Mouse (Mus musculus): ENCODE measurements around the gene Slitrk3. TPM values are rescaled to one million over a fixed set of nuclear protein-coding genes. Genes with fewer than 3 reads are reported as not detected.
"Not testable (repeated sequence)": the region's sequence is repeated elsewhere in the genome, so short reads cannot be mapped to it uniquely, and the experiment has no call there.

Gene Slitrk3
- 1.3 and 2.1 TPM in 2 replicates for polyA plus RNA-seq (2015; fragmentation: Nextera tagmentation; extraction: Ambion mirVana)

- no peak for TF ChIP-seq CTCF (IDR thresholded peaks at IDR 0.05; ENCODE audit: low read depth)
- TF ChIP-seq EP300 (optimal IDR thresholded peaks at IDR 0.05) = no peak
- Histone ChIP-seq H3K27me3 (ENCODE audit: control insufficient read depth, insufficient read depth, low read length) (no peaks in the 10 kb centered on the region), H3K4me3 (ENCODE audit: low read depth, low read length) (peak within 1 kb of the TSS; percentile 51), H3K9me3 (ENCODE audit: control insufficient read depth, low read length) (no peaks in the 10 kb centered on the region), H3K4me2 (replicated peaks; ENCODE audit: low read depth) (peak within 1 kb of the TSS; percentile 71), H3K36me3 (ENCODE audit: control insufficient read depth, insufficient read depth, low read length) (no peaks in the 10 kb centered on the region), H3K27ac (replicated peaks) (no peak within 1 kb of the TSS), H3K4me1 (replicated peaks; ENCODE audit: control insufficient read depth, insufficient read depth) (no peaks in the 10 kb centered on the region), H3K9ac (ENCODE audit: low read length) (peak within 1 kb of the TSS; percentile 61)
- ATAC-seq (ENCODE audit: low FRiP score, low TSS enrichment) = peak; percentile 24; the same call in 1 of the 2 replicates
- peak; percentile 21 for DNase-seq (ENCODE audit: low spot score)
- under 1% methylated on average over 40 of the region's 44 CpGs for WGBS
These were observed at the start of gene Slitrk3 for GRCm38 (mm10) chr3:73057197-73057811. Gene Slitrk3 (minus strand): TSS chr3:73057803.

GRCm38 (mm10) chr3:73094445-73094844 lies 36.8 kb upstream of the Slitrk3 start:
- WGBS = 91% methylated on average over 2 of the region's 2 CpGs

GRCm38 (mm10) chr3:73084620-73085019 lies 27.0 kb upstream of the Slitrk3 start:
- H3K4me1 ChIP-seq (replicated peaks; ENCODE audit: control insufficient read depth, insufficient read depth) = no peaks in the 10 kb centered on the region
- H3K4me2 ChIP-seq (replicated peaks; ENCODE audit: low read depth) = no peak overlapping the region
- DNase-seq (ENCODE audit: low spot score) = no peak
- H3K9me3 ChIP-seq (ENCODE audit: control insufficient read depth, low read length) = no peaks in the 10 kb centered on the region
- H3K27ac ChIP-seq (replicated peaks) = no peak overlapping the region
- ATAC-seq (ENCODE audit: low FRiP score, low TSS enrichment) = no peak
- WGBS = 65% methylated on average over 5 of the region's 5 CpGs
- H3K9ac ChIP-seq (ENCODE audit: low read length) = no peak overlapping the region
- H3K27me3 ChIP-seq (ENCODE audit: control insufficient read depth, insufficient read depth, low read length) = no peaks in the 10 kb centered on the region
- H3K36me3 ChIP-seq (ENCODE audit: control insufficient read depth, insufficient read depth, low read length) = no peaks in the 10 kb centered on the region
- no peak for TF ChIP-seq EP300 (optimal IDR thresholded peaks at IDR 0.05)
- no peak for TF ChIP-seq CTCF (IDR thresholded peaks at IDR 0.05; ENCODE audit: low read depth)
- H3K4me3 ChIP-seq (ENCODE audit: low read depth, low read length) = no peak overlapping the region

More at GRCm38 (mm10) chr3:73094445-73094844, 36.8 kb upstream of the Slitrk3 start:
- H3K4me3 ChIP-seq (ENCODE audit: low read depth, low read length); DNase-seq (ENCODE audit: low spot score); ATAC-seq (ENCODE audit: low FRiP score, low TSS enrichment); H3K36me3 ChIP-seq (ENCODE audit: control insufficient read depth, insufficient read depth, low read length); H3K9me3 ChIP-seq (ENCODE audit: control insufficient read depth, low read length); H3K4me1 ChIP-seq (replicated peaks; ENCODE audit: control insufficient read depth, insufficient read depth); H3K27me3 ChIP-seq (ENCODE audit: control insufficient read depth, insufficient read depth, low read length); H3K27ac ChIP-seq (replicated peaks); H3K4me2 ChIP-seq (replicated peaks; ENCODE audit: low read depth); H3K9ac ChIP-seq (ENCODE audit: low read length): not testable (repeated sequence)

- ATAC-seq (ENCODE audit: low FRiP score, low TSS enrichment) (0 out of 2 replicates have a peak, but pooled peaks have one; percentile 42), DNase-seq (ENCODE audit: low spot score) (peak; percentile 66)
- peak overlapping the region; percentile 49 for H3K4me2 ChIP-seq (replicated peaks; ENCODE audit: low read depth)
- H3K9me3 ChIP-seq (ENCODE audit: control insufficient read depth, low read length) = no peaks in the 10 kb centered on the region
- H3K27ac ChIP-seq (replicated peaks) = no peak overlapping the region
- H3K4me3 ChIP-seq (ENCODE audit: low read depth, low read length) = peak overlapping the region; percentile 30
- no peak overlapping the region for H3K9ac ChIP-seq (ENCODE audit: low read length)
- no peaks in the 10 kb centered on the region for H3K4me1 ChIP-seq (replicated peaks; ENCODE audit: control insufficient read depth, insufficient read depth)
- no peaks in the 10 kb centered on the region for H3K27me3 ChIP-seq (ENCODE audit: control insufficient read depth, insufficient read depth, low read length)
- TF ChIP-seq EP300 (optimal IDR thresholded peaks at IDR 0.05) (no peak), CTCF (IDR thresholded peaks at IDR 0.05; ENCODE audit: low read depth) (peak; percentile 88)
- WGBS = 10% methylated on average over 20 of the region's 20 CpGs
- no peaks in the 10 kb centered on the region for H3K36me3 ChIP-seq (ENCODE audit: control insufficient read depth, insufficient read depth, low read length)
These were observed 8.5 kb upstream of the Slitrk3 start for GRCm38 (mm10) chr3:73065823-73066755.

- no peak overlapping the region for H3K27ac ChIP-seq (replicated peaks)
- WGBS = 23% methylated on average over 4 of the region's 4 CpGs
- DNase-seq (ENCODE audit: low spot score) = no peak
- H3K4me2 ChIP-seq (replicated peaks; ENCODE audit: low read depth) = no peak overlapping the region; the same call in 1 of the 2 replicates
- H3K4me3 ChIP-seq (ENCODE audit: low read depth, low read length) = no peak overlapping the region
- H3K27me3 ChIP-seq (ENCODE audit: control insufficient read depth, insufficient read depth, low read length) = no peaks in the 10 kb centered on the region
- no peak for TF ChIP-seq CTCF (IDR thresholded peaks at IDR 0.05; ENCODE audit: low read depth)
- TF ChIP-seq EP300 (optimal IDR thresholded peaks at IDR 0.05) = no peak
- no peak overlapping the region for H3K9ac ChIP-seq (ENCODE audit: low read length)
- H3K4me1 ChIP-seq (replicated peaks; ENCODE audit: control insufficient read depth, insufficient read depth) = no peaks in the 10 kb centered on the region
- ATAC-seq (ENCODE audit: low FRiP score, low TSS enrichment) = no peak
- H3K9me3 ChIP-seq (ENCODE audit: control insufficient read depth, low read length) = no peaks in the 10 kb centered on the region
- no peaks in the 10 kb centered on the region for H3K36me3 ChIP-seq (ENCODE audit: control insufficient read depth, insufficient read depth, low read length)
These were observed 587 bp upstream of the Slitrk3 start for GRCm38 (mm10) chr3:73058190-73058589.

All from stomach, postnatal 0 days (tissue).